Mouse (Mus musculus) sigmoid colon, adult 10 weeks (tissue): ENCODE results near the gene AW549877. TPM values are rescaled to one million over a fixed set of nuclear protein-coding genes. Genes with fewer than 3 reads are reported as not detected.

Source experiments
- polyA plus RNA-seq: library from polyadenylated mRNA; stranded (reverse); fragments of 350-450 nt; fragmentation: Illumina TruSeq; extraction: RNeasy Lipid Tissue Mini Kit (QIAGEN cat#74804); gene quantifications from one replicate; pipeline ENCODE4 v1.2.3, GENCODE M21; 2014; ENCODE audit warnings: low read depth, low replicate concordance

AW549877 gene
- polyA plus RNA-seq: 214 TPM

GRCm38 (mm10) chr15:3995448-3996266, at the start of gene AW549877:
Gene AW549877 (minus strand): TSS chr15:3995744.

GRCm38 (mm10) chr15:4026231-4026773, 30.8 kb upstream of the AW549877 start, which contains the start of gene Oxct1:
Gene Oxct1 (plus strand): TSS chr15:4026383.

GRCm38 (mm10) chr15:3979061-3979848, 16.3 kb downstream of the AW549877 start, which contains the start of gene Fbxo4:
Gene Fbxo4 (minus strand): TSS chr15:3979573.

Other genes starting within 250 kb of the AW549877 start
- 38.8 TPM for gene Fbxo4, start 16.2 kb downstream of the AW549877 start, polyA plus RNA-seq
- 364 TPM for gene Oxct1, start 30.6 kb upstream of the AW549877 start, polyA plus RNA-seq